Mouse (Mus musculus) forebrain, postnatal 0 days (tissue): ENCODE data around the gene Vwde. TPM values are rescaled to one million over a fixed set of nuclear protein-coding genes. Genes with fewer than 3 reads are reported as not detected.

Experiments
- ATAC-seq: fragments of 200-750 bp; cut with Nextera tagmentation; 2 replicates; pipeline ENCODE4 v1.8.0; 2017; ENCODE audit warnings: mild to moderate bottlenecking, moderate library complexity
- DNase-seq: peaks from one replicate; pipeline ENCODE4 v3.0.0-alpha.2; 2015
- H3K27ac ChIP-seq: fragments of 300-500 bp; sonication (generic); 2 replicates; pipeline ENCODE4 v1.5.1; 2014; ENCODE audit warnings: low read depth, mild to moderate bottlenecking, antibody characterized with exemption, low read length, moderate library complexity, mixed read lengths
- H3K27me3 ChIP-seq: fragments of 300-500 bp; sonication (generic); 2 replicates; pipeline ENCODE4 v1.6.1; 2014; ENCODE audit warnings: mild to moderate bottlenecking, low read length, mixed read lengths; ENCODE audit not compliant: insufficient read depth
- H3K36me3 ChIP-seq: fragments of 300-500 bp; sonication (generic); 2 replicates; pipeline ENCODE4 v1.6.1; 2014; ENCODE audit warnings: mild to moderate bottlenecking, moderate library complexity; ENCODE audit not compliant: insufficient read depth
- H3K4me1 ChIP-seq: fragments of 300-500 bp; sonication (generic); 2 replicates; pipeline ENCODE4 v1.6.1; 2014; ENCODE audit warnings: antibody characterized with exemption; ENCODE audit not compliant: insufficient read depth
- H3K4me2 ChIP-seq: fragments of 300-500 bp; sonication (generic); 2 replicates; pipeline ENCODE4 v1.6.1; 2014; ENCODE audit warnings: low read depth, mild to moderate bottlenecking, moderate library complexity
- H3K4me3 ChIP-seq: fragments of 300-500 bp; sonication (generic); 2 replicates; pipeline ENCODE4 v1.5.1; 2014; ENCODE audit warnings: low read depth, low read length, mixed read lengths
- H3K9ac ChIP-seq: fragments of 300-500 bp; sonication (generic); 2 replicates; pipeline ENCODE4 v1.6.1; 2014; ENCODE audit warnings: mild to moderate bottlenecking
- H3K9me3 ChIP-seq: fragments of 300-500 bp; sonication (generic); 2 replicates; pipeline ENCODE4 v1.6.1; 2016; ENCODE audit warnings: low read length
- CTCF ChIP-seq: sonication (generic); IDR thresholded peaks from 2 replicates; pipeline ENCODE4 v1.5.1; 2016; ENCODE audit warnings: antibody characterized with exemption, control low read depth, low read depth
- WGBS: fragments of 180-500 bp; shearing (Covaris S2); extraction: QIAGEN DNeasy Blood & Tissue Kit; methylation state at CpG from one replicate; pipeline ENCODE4 v1.1.7; 2014; 5-methylcytosine and 5-hydroxymethylcytosine counted together
- polyA plus RNA-seq: library from polyadenylated mRNA; unstranded; fragments of >200 nt; fragmentation: Nextera tagmentation; extraction: Ambion mirVana; gene quantifications from 2 replicates; pipeline ENCODE4 v1.2.1, GENCODE M21; 2015
- total RNA-seq: library from RNA; depleted of rRNA; stranded (reverse); fragments of >200 nt; gene quantifications from 2 replicates; pipeline ENCODE4 v1.2.3, GENCODE M21; 2014; rRNA removed

Vwde gene
- total and polyA plus RNA-seq, 2 experiments from 2014 or later, result 0.02 TPM; not detected in 1

DNA sequence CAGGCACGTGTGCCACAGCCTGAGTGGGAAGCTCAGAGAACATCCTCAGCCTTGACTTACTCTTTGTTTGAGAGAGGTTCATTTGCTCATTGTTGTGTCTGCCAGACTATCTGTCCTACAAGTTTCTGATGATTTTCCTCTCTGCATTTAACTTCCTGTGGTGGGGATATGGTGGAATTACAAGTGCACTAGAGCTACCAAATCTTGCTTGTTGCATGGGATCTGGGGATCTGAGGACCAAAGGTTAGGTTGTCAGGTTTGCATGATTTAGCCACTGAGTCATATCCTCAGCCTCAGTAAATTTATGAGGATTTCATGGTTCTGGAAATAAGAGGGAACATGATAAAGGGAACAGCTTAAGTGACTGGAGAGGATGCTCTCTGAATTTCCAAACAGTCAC lies 116.1 kb downstream of the Vwde start:
- no peaks in the 10 kb centered on the region for H3K36me3 ChIP-seq
- WGBS, result 73% methylated on average over 1 of the region's 1 CpGs

More for the DNA sequence above, 116.1 kb downstream of the Vwde start:
- H3K9ac ChIP-seq, result no peak overlapping the region
- no peak overlapping the region for H3K4me2 ChIP-seq
- no peak for ATAC-seq
- no peak for TF ChIP-seq CTCF
- no peaks in the 10 kb centered on the region for H3K4me1 ChIP-seq
- no peak overlapping the region for H3K27ac ChIP-seq
- no peaks in the 10 kb centered on the region for H3K27me3 ChIP-seq
- H3K9me3 ChIP-seq, result no peaks in the 10 kb centered on the region
- H3K4me3 ChIP-seq, result no peak overlapping the region
- DNase-seq, result no peak

Other genes with a start within 250 kb of the Vwde start
- gene Tmem106b, start 155.2 kb downstream of the Vwde start, total RNA-seq, result 88.2 and 93.2 TPM in 2 replicates
- gene Tmem106b, start 155.2 kb downstream of the Vwde start, polyA plus RNA-seq, result 28.8 and 31.9 TPM in 2 replicates